Mouse (Mus musculus) activated CD4-positive, CD25-positive, alpha-beta regulatory T cell (primary cell): ENCODE measurements around the gene Gm6358. TPM values are rescaled to one million over a fixed set of nuclear protein-coding genes. Genes with fewer than 3 reads are reported as not detected.

Source experiments
- polyA plus RNA-seq, 2 experiments: library from polyadenylated mRNA; unstranded; fragments of 100-300 nt; shearing (Covaris generic); gene quantifications; one replicate each; pipeline ENCODE4 v1.2.1; 2017

Gm6358 gene
- polyA plus RNA-seq: not detected

GRCm38 (mm10) chr16:89140551-89140950, at the start of gene Gm6358:
Gene Gm6358 (plus strand): TSS chr16:89140851.

GRCm38 (mm10) chr16:89150786-89151185, 10.1 kb downstream of the Gm6358 start, which contains the start of gene Gm10061:
Gene Gm10061 (plus strand): TSS chr16:89151086.

GRCm38 (mm10) chr16:89157652-89158051, 17.0 kb downstream of the Gm6358 start, which contains the start of gene Gm9789:
Gene Gm9789 (plus strand): TSS chr16:89157952.

DNA sequence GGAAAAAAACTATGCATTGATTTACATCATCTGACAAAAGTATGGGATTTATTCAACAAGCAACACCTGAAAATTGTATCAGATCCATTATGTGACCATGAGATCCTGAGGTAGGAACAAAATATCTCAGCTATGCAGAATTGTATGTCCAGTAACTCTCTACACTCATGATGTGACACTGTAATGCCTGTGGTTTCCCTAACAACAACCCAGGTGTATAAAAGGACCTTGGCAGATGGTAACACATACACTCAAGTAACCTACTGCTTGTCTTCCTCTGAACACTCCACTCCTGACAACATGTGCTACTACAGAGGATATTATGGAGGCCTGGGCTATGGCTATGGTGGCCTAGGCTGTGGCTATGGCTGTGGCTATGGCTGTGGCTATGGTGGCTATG, 28.5 kb downstream of the Gm6358 start, which contains the start of gene Gm7735:
Gm7735 (plus strand) TSS at position 301 of the 400 bp plus-strand sequence.

GRCm38 (mm10) chr16:89174435-89174834, 33.8 kb downstream of the Gm6358 start, which contains the start of gene 1110057P08Rik:
Gene 1110057P08Rik (plus strand): TSS chr16:89174735.

Other genes starting within 250 kb of the Gm6358 start
- gene Krtap19-5, start 244.4 kb upstream of the Gm6358 start, polyA plus RNA-seq: not detected
- not detected for gene Krtap19-9b, start 208.6 kb upstream of the Gm6358 start, polyA plus RNA-seq
- not detected for gene Krtap16-3, start 178.0 kb upstream of the Gm6358 start, polyA plus RNA-seq
- not detected for gene Krtap22-2, start 130.1 kb upstream of the Gm6358 start, polyA plus RNA-seq
- gene Gm10229, start 125.6 kb upstream of the Gm6358 start, polyA plus RNA-seq: not detected
- not detected for gene Krtap6-1, start 109.2 kb upstream of the Gm6358 start, polyA plus RNA-seq
- gene Gm10228, start 99.4 kb upstream of the Gm6358 start, polyA plus RNA-seq: not detected
- not detected for gene Krtap6-5, start 93.0 kb upstream of the Gm6358 start, polyA plus RNA-seq
- not detected for gene 1110025L11Rik, start 76.8 kb upstream of the Gm6358 start, polyA plus RNA-seq
- gene Krtap6-3, start 56.8 kb upstream of the Gm6358 start, polyA plus RNA-seq: not detected
- not detected for gene Gm10061, start 10.2 kb downstream of the Gm6358 start, polyA plus RNA-seq
- not detected for gene Gm9789, start 17.1 kb downstream of the Gm6358 start, polyA plus RNA-seq
- not detected for gene Gm7735, start 28.6 kb downstream of the Gm6358 start, polyA plus RNA-seq
- not detected for gene 1110057P08Rik, start 33.9 kb downstream of the Gm6358 start, polyA plus RNA-seq
- not detected for gene Krtap20-2, start 65.0 kb downstream of the Gm6358 start, polyA plus RNA-seq